Mouse (Mus musculus) stomach, postnatal 0 days (tissue): ENCODE results near the gene Adgrd1. TPM values are rescaled to one million over a fixed set of nuclear protein-coding genes. Genes with fewer than 3 reads are reported as not detected.

Source experiments
- ATAC-seq: fragments of 200-750 bp; cut with Nextera tagmentation; 2 replicates; pipeline ENCODE4 v1.8.0; 2017; ENCODE audit not compliant: low FRiP score, low TSS enrichment
- DNase-seq: peaks from one replicate; pipeline ENCODE4 v3.0.0-alpha.2; 2016; ENCODE audit warnings: low spot score
- H3K27ac ChIP-seq: fragments of 300-500 bp; sonication (generic); replicated peaks from 2 replicates; pipeline ENCODE4 v1.5.1; 2014; ENCODE audit warnings: mild to moderate bottlenecking, control low read depth
- H3K27me3 ChIP-seq: fragments of 300-500 bp; sonication (generic); 2 replicates; pipeline ENCODE4 v1.6.1; 2014; ENCODE audit warnings: low read length; ENCODE audit not compliant: control insufficient read depth, insufficient read depth
- H3K36me3 ChIP-seq: fragments of 300-500 bp; sonication (generic); 2 replicates; pipeline ENCODE4 v1.6.1; 2014; ENCODE audit warnings: low read length, mixed read lengths; ENCODE audit not compliant: control insufficient read depth, insufficient read depth
- H3K4me1 ChIP-seq: fragments of 300-500 bp; sonication (generic); replicated peaks from 2 replicates; pipeline ENCODE4 v1.6.1; 2014; ENCODE audit warnings: antibody characterized with exemption; ENCODE audit not compliant: control insufficient read depth, insufficient read depth
- H3K4me2 ChIP-seq: fragments of 300-500 bp; sonication (generic); replicated peaks from 2 replicates; pipeline ENCODE4 v1.6.1; 2014; ENCODE audit warnings: low read depth, mild to moderate bottlenecking, control low read depth, moderate library complexity
- H3K4me3 ChIP-seq: fragments of 300-500 bp; sonication (generic); 2 replicates; pipeline ENCODE4 v1.5.1; 2014; ENCODE audit warnings: low read depth, low read length, control low read depth
- H3K9ac ChIP-seq: fragments of 300-500 bp; sonication (generic); 2 replicates; pipeline ENCODE4 v1.6.1; 2014; ENCODE audit warnings: mild to moderate bottlenecking, low read length, control low read depth, mixed read lengths
- H3K9me3 ChIP-seq: fragments of 300-500 bp; sonication (generic); 2 replicates; pipeline ENCODE4 v1.6.1; 2016; ENCODE audit warnings: low read length; ENCODE audit not compliant: control insufficient read depth
- CTCF ChIP-seq: IDR thresholded peaks from 2 replicates; pipeline ENCODE4 v1.5.1; 2016; ENCODE audit warnings: antibody characterized with exemption, low read depth, mild to moderate bottlenecking, moderate library complexity
- EP300 ChIP-seq: optimal IDR thresholded peaks from 2 replicates; pipeline ENCODE3; 2016; ENCODE audit warnings: antibody characterized with exemption
- WGBS: fragments of 180-500 bp; shearing (Covaris S2); extraction: QIAGEN DNeasy Blood & Tissue Kit; methylation state at CpG from one replicate; pipeline ENCODE4 v1.1.7; 2014; 5-methylcytosine and 5-hydroxymethylcytosine counted together
- polyA plus RNA-seq: library from polyadenylated mRNA; unstranded; fragments of >200 nt; fragmentation: Nextera tagmentation; extraction: Ambion mirVana; gene quantifications from 2 replicates; pipeline ENCODE4 v1.2.1, GENCODE M21; 2015

Adgrd1 gene
- polyA plus RNA-seq, 1 experiment from 2014 or later = 3.7 TPM

GRCm38 (mm10) chr5:129061579-129061978 lies 35.0 kb upstream of the Adgrd1 start:
- H3K9me3 ChIP-seq = no peaks in the 10 kb centered on the region
- no peak overlapping the region for H3K9ac ChIP-seq
- DNase-seq (peak; percentile 52), ATAC-seq (no peak)
- no peak overlapping the region for H3K4me3 ChIP-seq
- no peaks in the 10 kb centered on the region for H3K27me3 ChIP-seq
- H3K36me3 ChIP-seq = no peaks in the 10 kb centered on the region
- H3K27ac ChIP-seq = no peak overlapping the region
- H3K4me1 ChIP-seq = no peaks in the 10 kb centered on the region
- H3K4me2 ChIP-seq = no peak overlapping the region
- WGBS = 16% methylated on average over 13 of the region's 13 CpGs
- TF ChIP-seq EP300 (no peak), CTCF (peak; percentile 88)

- 6% methylated on average over 21 of the region's 21 CpGs for WGBS
- peak; percentile 79 for DNase-seq
- Histone ChIP-seq H3K4me1 (no peaks in the 10 kb centered on the region), H3K9ac (0 out of 2 replicates have a peak overlapping the region, but pooled peaks have one; percentile 27), H3K27ac (no peak overlapping the region), H3K9me3 (no peaks in the 10 kb centered on the region), H3K36me3 (no peaks in the 10 kb centered on the region), H3K4me2 (peak overlapping the region; percentile 31), H3K27me3 (no peaks in the 10 kb centered on the region), H3K4me3 (peak overlapping the region; percentile 8; the same call in 1 of the 2 replicates)
- TF ChIP-seq EP300 = no peak
- peak; percentile 87 for TF ChIP-seq CTCF
- ATAC-seq = peak; percentile 30; the same call in 1 of the 2 replicates
These were observed 33.3 kb upstream of the Adgrd1 start for GRCm38 (mm10) chr5:129063037-129063791.

- Histone ChIP-seq H3K9ac (no peak overlapping the region), H3K36me3 (no peaks in the 10 kb centered on the region), H3K4me1 (no peaks in the 10 kb centered on the region), H3K27me3 (no peaks in the 10 kb centered on the region), H3K9me3 (no peaks in the 10 kb centered on the region), H3K4me3 (peak overlapping the region; percentile 8; the same call in 1 of the 2 replicates), H3K4me2 (peak overlapping the region; percentile 31), H3K27ac (no peak overlapping the region)
- ATAC-seq (no peak), DNase-seq (no peak)
- 36% methylated on average over 8 of the region's 8 CpGs for WGBS
- TF ChIP-seq EP300 = no peak
- TF ChIP-seq CTCF = no peak
These were observed 32.8 kb upstream of the Adgrd1 start for GRCm38 (mm10) chr5:129063792-129064087.

- 67% methylated on average over 11 of the region's 11 CpGs for WGBS
- DNase-seq = no peak
- TF ChIP-seq CTCF = no peak
- no peak for TF ChIP-seq EP300
- no peak overlapping the region for H3K9ac ChIP-seq
- no peaks in the 10 kb centered on the region for H3K9me3 ChIP-seq
- no peak for ATAC-seq
- no peaks in the 10 kb centered on the region for H3K36me3 ChIP-seq
- H3K4me3 ChIP-seq = no peak overlapping the region
- H3K4me1 ChIP-seq = no peaks in the 10 kb centered on the region
- H3K4me2 ChIP-seq = no peak overlapping the region
- H3K27me3 ChIP-seq = no peaks in the 10 kb centered on the region
- H3K27ac ChIP-seq = no peak overlapping the region
These were observed 32.4 kb upstream of the Adgrd1 start for GRCm38 (mm10) chr5:129064186-129064585.

- no peaks in the 10 kb centered on the region for H3K9me3 ChIP-seq
- WGBS = 82% methylated on average over 12 of the region's 12 CpGs
- no peak for ATAC-seq
These were observed 31.2 kb upstream of the Adgrd1 start for GRCm38 (mm10) chr5:129065301-129065700.

GRCm38 (mm10) chr5:129065946-129066345 lies 30.6 kb upstream of the Adgrd1 start:
- H3K36me3 ChIP-seq = no peaks in the 10 kb centered on the region
- no peaks in the 10 kb centered on the region for H3K27me3 ChIP-seq
- 48% methylated on average over 9 of the region's 9 CpGs for WGBS
- H3K4me3 ChIP-seq = no peak overlapping the region
- H3K4me2 ChIP-seq = no peak overlapping the region
- no peaks in the 10 kb centered on the region for H3K9me3 ChIP-seq
- DNase-seq = peak; percentile 20
- peak overlapping the region; percentile 45; the same call in 1 of the 2 replicates for H3K27ac ChIP-seq
- H3K9ac ChIP-seq = no peak overlapping the region
- no peak for TF ChIP-seq CTCF
- TF ChIP-seq EP300 = no peak
- peak; percentile 59; the same call in 1 of the 2 replicates for ATAC-seq
- no peaks in the 10 kb centered on the region for H3K4me1 ChIP-seq

More at GRCm38 (mm10) chr5:129065301-129065700, 31.2 kb upstream of the Adgrd1 start:
- Histone ChIP-seq H3K4me2 (no peak overlapping the region), H3K9ac (no peak overlapping the region), H3K36me3 (no peaks in the 10 kb centered on the region), H3K27me3 (no peaks in the 10 kb centered on the region), H3K4me3 (no peak overlapping the region), H3K4me1 (no peaks in the 10 kb centered on the region), H3K27ac (no peak overlapping the region)
- TF ChIP-seq EP300 = no peak
- no peak for TF ChIP-seq CTCF
- no peak for DNase-seq
